Mouse (Mus musculus): ENCODE results near the gene Slc28a1.

The Slc28a1 gene

GRCm38 (mm10) chr7:81214153-81214907, 99.7 kb downstream of the Slc28a1 start:
- DNase-seq, result no peak

GRCm38 (mm10) chr7:81215950-81216349, 101.4 kb downstream of the Slc28a1 start:
- no peak for DNase-seq

- no peak for DNase-seq
Observed at GRCm38 (mm10) chr7:81219321-81219720, 104.7 kb downstream of the Slc28a1 start.

Data from thymus, postnatal 25 days (tissue).